Mouse (Mus musculus) hindbrain, postnatal 0 days (tissue): ENCODE results near the gene Slco3a1. TPM values are rescaled to one million over a fixed set of nuclear protein-coding genes. Genes with fewer than 3 reads are reported as not detected.

Experiments used
- ATAC-seq: fragments of 200-750 bp; cut with Nextera tagmentation; 2 replicates; pipeline ENCODE4 v1.8.0; 2017; ENCODE audit warnings: mild to moderate bottlenecking, moderate TSS enrichment, moderate library complexity
- DNase-seq: peaks from one replicate; pipeline ENCODE4 v3.0.0-alpha.2; 2015; ENCODE audit warnings: low spot score
- H3K27ac ChIP-seq: fragments of 300-500 bp; sonication (generic); 2 replicates; pipeline ENCODE4 v1.5.1; 2014; ENCODE audit warnings: mild to moderate bottlenecking
- H3K27me3 ChIP-seq: fragments of 300-500 bp; sonication (generic); 2 replicates; pipeline ENCODE4 v1.6.1; 2014; ENCODE audit warnings: low read length, mixed read lengths; ENCODE audit not compliant: insufficient read depth
- H3K36me3 ChIP-seq: fragments of 300-500 bp; sonication (generic); 2 replicates; pipeline ENCODE4 v1.6.1; 2014; ENCODE audit warnings: low read length, mixed read lengths; ENCODE audit not compliant: insufficient read depth
- H3K4me1 ChIP-seq: fragments of 300-500 bp; sonication (generic); 2 replicates; pipeline ENCODE4 v1.6.1; 2014; ENCODE audit warnings: antibody characterized with exemption, low read length, mixed read lengths; ENCODE audit not compliant: insufficient read depth
- H3K4me2 ChIP-seq: fragments of 300-500 bp; sonication (generic); 2 replicates; pipeline ENCODE4 v1.6.1; 2014; ENCODE audit warnings: low read depth, mild to moderate bottlenecking, low read length, moderate library complexity, mixed read lengths
- H3K4me3 ChIP-seq: fragments of 300-500 bp; sonication (generic); 2 replicates; pipeline ENCODE4 v1.5.1; 2014; ENCODE audit warnings: low read length
- H3K9ac ChIP-seq: fragments of 300-500 bp; sonication (generic); replicated peaks from 2 replicates; pipeline ENCODE4 v1.6.1; 2014; ENCODE audit warnings: mild to moderate bottlenecking, low read length, moderate library complexity, mixed read lengths
- H3K9me3 ChIP-seq: fragments of 300-500 bp; sonication (generic); 2 replicates; pipeline ENCODE4 v1.6.1; 2016; ENCODE audit warnings: low read length, mixed read lengths
- CTCF ChIP-seq: IDR thresholded peaks from 2 replicates; pipeline ENCODE4 v1.5.1; 2016; ENCODE audit warnings: antibody characterized with exemption, control low read depth, low read depth
- WGBS: fragments of 180-500 bp; shearing (Covaris S2); extraction: QIAGEN DNeasy Blood & Tissue Kit; methylation state at CpG from one replicate; pipeline ENCODE4 v1.1.7; 2014; 5-methylcytosine and 5-hydroxymethylcytosine counted together
- polyA plus RNA-seq: library from polyadenylated mRNA; unstranded; fragments of >200 nt; fragmentation: Nextera tagmentation; extraction: Ambion mirVana; gene quantifications from 2 replicates; pipeline ENCODE4 v1.2.1, GENCODE M21; 2015
- total RNA-seq: library from RNA; depleted of rRNA; stranded (reverse); fragments of >200 nt; gene quantifications from 2 replicates; pipeline ENCODE4 v1.2.3, GENCODE M21; 2014

Slco3a1 gene
- total and polyA plus RNA-seq, 2 experiments from 2014 or later, result 15.0 to 20.7 TPM

- Histone ChIP-seq H3K27me3 (no peaks in the 10 kb centered on the region), H3K4me2 (no peak overlapping the region), H3K27ac (no peak overlapping the region), H3K4me1 (no peaks in the 10 kb centered on the region), H3K4me3 (no peak overlapping the region), H3K9ac (no peak overlapping the region), H3K36me3 (no peaks in the 10 kb centered on the region), H3K9me3 (no peaks in the 10 kb centered on the region)
- no peak for TF ChIP-seq CTCF
- ATAC-seq (no peak), DNase-seq (no peak)
- WGBS, result 72% methylated on average over 10 of the region's 10 CpGs
Measured at GRCm38 (mm10) chr7:74505635-74506034, 48.9 kb downstream of the Slco3a1 start.

- no peaks in the 10 kb centered on the region; the same call in 1 of the 2 replicates for H3K27me3 ChIP-seq
- DNase-seq (peak; percentile 62), ATAC-seq (peak; percentile 86)
- no peaks in the 10 kb centered on the region for H3K36me3 ChIP-seq
- no peaks in the 10 kb centered on the region for H3K4me1 ChIP-seq
- no peak for TF ChIP-seq CTCF
- H3K9me3 ChIP-seq, result no peaks in the 10 kb centered on the region
- WGBS, result 18% methylated on average over 10 of the region's 10 CpGs
- H3K9ac ChIP-seq, result no peak overlapping the region
- H3K4me3 ChIP-seq, result no peak overlapping the region
- H3K27ac ChIP-seq, result no peak overlapping the region
- H3K4me2 ChIP-seq, result no peak overlapping the region
Measured at GRCm38 (mm10) chr7:74501187-74501586, 53.4 kb downstream of the Slco3a1 start.

- Histone ChIP-seq H3K27me3 (no peaks in the 10 kb centered on the region; the same call in 1 of the 2 replicates), H3K4me2 (no peak overlapping the region), H3K4me3 (no peak overlapping the region), H3K9me3 (no peaks in the 10 kb centered on the region), H3K9ac (no peak overlapping the region), H3K27ac (no peak overlapping the region), H3K4me1 (no peaks in the 10 kb centered on the region), H3K36me3 (no peaks in the 10 kb centered on the region)
- TF ChIP-seq CTCF, result no peak
- ATAC-seq (no peak), DNase-seq (no peak)
- WGBS, result 91% methylated on average over 5 of the region's 5 CpGs
Measured at GRCm38 (mm10) chr7:74499470-74499869, 55.1 kb downstream of the Slco3a1 start.

GRCm38 (mm10) chr7:74498266-74498980, 56.2 kb downstream of the Slco3a1 start:
- no peaks in the 10 kb centered on the region for H3K9me3 ChIP-seq
- no peak for TF ChIP-seq CTCF
- 62% methylated on average over 4 of the region's 4 CpGs for WGBS
- no peak for ATAC-seq
- H3K4me2 ChIP-seq, result no peak overlapping the region
- DNase-seq, result no peak
- no peak overlapping the region for H3K4me3 ChIP-seq
- H3K9ac ChIP-seq, result no peak overlapping the region
- H3K27ac ChIP-seq, result no peak overlapping the region
- H3K36me3 ChIP-seq, result no peaks in the 10 kb centered on the region
- H3K4me1 ChIP-seq, result no peaks in the 10 kb centered on the region
- H3K27me3 ChIP-seq, result no peaks in the 10 kb centered on the region; the same call in 1 of the 2 replicates

- DNase-seq, result no peak
- no peaks in the 10 kb centered on the region for H3K4me1 ChIP-seq
- no peak for ATAC-seq
- no peaks in the 10 kb centered on the region for H3K36me3 ChIP-seq
- H3K9me3 ChIP-seq, result no peaks in the 10 kb centered on the region
- no peak overlapping the region for H3K27ac ChIP-seq
- H3K4me2 ChIP-seq, result no peak overlapping the region
- WGBS, result 86% methylated on average over 2 of the region's 2 CpGs
- TF ChIP-seq CTCF, result no peak
- H3K9ac ChIP-seq, result no peak overlapping the region
- no peaks in the 10 kb centered on the region; the same call in 1 of the 2 replicates for H3K27me3 ChIP-seq
- no peak overlapping the region for H3K4me3 ChIP-seq
Measured at GRCm38 (mm10) chr7:74497203-74497602, 57.4 kb downstream of the Slco3a1 start.

- WGBS, result 86% methylated on average over 2 of the region's 2 CpGs
- Histone ChIP-seq H3K4me1 (no peaks in the 10 kb centered on the region), H3K9ac (no peak overlapping the region), H3K9me3 (no peaks in the 10 kb centered on the region), H3K27ac (no peak overlapping the region), H3K36me3 (no peaks in the 10 kb centered on the region), H3K27me3 (no peaks in the 10 kb centered on the region; the same call in 1 of the 2 replicates), H3K4me2 (no peak overlapping the region), H3K4me3 (no peak overlapping the region)
- no peak for TF ChIP-seq CTCF
- DNase-seq (no peak), ATAC-seq (no peak)
Measured at GRCm38 (mm10) chr7:74495451-74495850, 59.1 kb downstream of the Slco3a1 start.

- Histone ChIP-seq H3K27me3 (no peaks in the 10 kb centered on the region; the same call in 1 of the 2 replicates), H3K36me3 (no peaks in the 10 kb centered on the region), H3K9ac (no peak overlapping the region), H3K4me3 (no peak overlapping the region), H3K4me1 (no peaks in the 10 kb centered on the region), H3K27ac (no peak overlapping the region), H3K4me2 (no peak overlapping the region), H3K9me3 (no peaks in the 10 kb centered on the region)
- DNase-seq, result no peak
- no peak for ATAC-seq
- no peak for TF ChIP-seq CTCF
- 76% methylated on average over 1 of the region's 1 CpGs for WGBS
Measured at GRCm38 (mm10) chr7:74493775-74494174, 60.8 kb downstream of the Slco3a1 start.
